Mouse (Mus musculus) heart, postnatal 0 days (tissue): Measurements from ENCODE around the gene Clcn6.

ENCODE experiments used
- CTCF ChIP-seq: IDR thresholded peaks from 2 replicates; pipeline ENCODE4 v1.5.1; 2016; ENCODE audit warnings: antibody characterized with exemption, control low read depth, low read depth
- EP300 ChIP-seq: IDR thresholded peaks from 2 replicates; pipeline ENCODE4 v1.6.1; 2016; ENCODE audit warnings: antibody characterized with exemption, low read depth

- TF ChIP-seq EP300 (no peak), CTCF (no peak)
These were observed 3.2 kb downstream of the Clcn6 start for GRCm38 (mm10) chr4:148035440-148035839.
